Mouse (Mus musculus): ENCODE data around the gene Fnbp1l. TPM values are rescaled to one million over a fixed set of nuclear protein-coding genes. Genes with fewer than 3 reads are reported as not detected.

Gene Fnbp1l
- total RNA-seq, 2 experiments from 2014 or later: 32.5 to 33.9 TPM

GRCm38 (mm10) chr3:122535938-122536703 is 83.4 kb downstream of the Fnbp1l start:
- no peak for DNase-seq (ENCODE audit: extremely low spot score in 1 of 2, low spot score in 1 of 2)

GRCm38 (mm10) chr3:122528477-122528876 is 91.0 kb downstream of the Fnbp1l start:
- no peak for DNase-seq (ENCODE audit: extremely low spot score in 1 of 2, low spot score in 1 of 2)

- DNase-seq (ENCODE audit: extremely low spot score in 1 of 2, low spot score in 1 of 2): no peak
These were observed 98.2 kb downstream of the Fnbp1l start for GRCm38 (mm10) chr3:122521294-122521693.

- DNase-seq (ENCODE audit: extremely low spot score in 1 of 2, low spot score in 1 of 2): no peak
These were observed 98.6 kb downstream of the Fnbp1l start for GRCm38 (mm10) chr3:122520875-122521274.

- no peak for DNase-seq (ENCODE audit: extremely low spot score in 1 of 2, low spot score in 1 of 2)
These were observed 99.2 kb downstream of the Fnbp1l start for GRCm38 (mm10) chr3:122520365-122520764.

- DNase-seq (ENCODE audit: extremely low spot score in 1 of 2, low spot score in 1 of 2): no peak
These were observed 100.4 kb downstream of the Fnbp1l start for GRCm38 (mm10) chr3:122519082-122519481.

GRCm38 (mm10) chr3:122518231-122518736 is 101.2 kb downstream of the Fnbp1l start:
- no peak for DNase-seq (ENCODE audit: extremely low spot score in 1 of 2, low spot score in 1 of 2)

GRCm38 (mm10) chr3:122517726-122518125 is 101.8 kb downstream of the Fnbp1l start:
- no peak for DNase-seq (ENCODE audit: extremely low spot score in 1 of 2, low spot score in 1 of 2)

GRCm38 (mm10) chr3:122516327-122516695 is 103.2 kb downstream of the Fnbp1l start:
- no peak for DNase-seq (ENCODE audit: extremely low spot score in 1 of 2, low spot score in 1 of 2)

- no peak for DNase-seq (ENCODE audit: extremely low spot score in 1 of 2, low spot score in 1 of 2)
These were observed 103.8 kb downstream of the Fnbp1l start for GRCm38 (mm10) chr3:122515568-122516326.

- no peak for DNase-seq (ENCODE audit: extremely low spot score in 1 of 2, low spot score in 1 of 2)
These were observed 106.7 kb downstream of the Fnbp1l start for GRCm38 (mm10) chr3:122512725-122513375.

- DNase-seq (ENCODE audit: extremely low spot score in 1 of 2, low spot score in 1 of 2): no peak
These were observed 107.5 kb downstream of the Fnbp1l start for GRCm38 (mm10) chr3:122511721-122512619.

GRCm38 (mm10) chr3:122510932-122511331 is 108.6 kb downstream of the Fnbp1l start:
- no peak for DNase-seq (ENCODE audit: extremely low spot score in 1 of 2, low spot score in 1 of 2)

GRCm38 (mm10) chr3:122510240-122510750 is 109.2 kb downstream of the Fnbp1l start:
- no peak for DNase-seq (ENCODE audit: extremely low spot score in 1 of 2, low spot score in 1 of 2)

GRCm38 (mm10) chr3:122509534-122510239 is 109.8 kb downstream of the Fnbp1l start:
- DNase-seq (ENCODE audit: extremely low spot score in 1 of 2, low spot score in 1 of 2): no peak

GRCm38 (mm10) chr3:122509084-122509483 is 110.4 kb downstream of the Fnbp1l start:
- peak in 1 of 2 experiments; percentile 52 for DNase-seq (ENCODE audit: extremely low spot score in 1 of 2, low spot score in 1 of 2)

- DNase-seq (ENCODE audit: extremely low spot score in 1 of 2, low spot score in 1 of 2): no peak
These were observed 111.7 kb downstream of the Fnbp1l start for GRCm38 (mm10) chr3:122507826-122508225.

- no peak for DNase-seq (ENCODE audit: extremely low spot score in 1 of 2, low spot score in 1 of 2)
These were observed 113.1 kb downstream of the Fnbp1l start for GRCm38 (mm10) chr3:122506343-122506916.

GRCm38 (mm10) chr3:122500929-122501328 is 118.6 kb downstream of the Fnbp1l start:
- DNase-seq (ENCODE audit: extremely low spot score in 1 of 2, low spot score in 1 of 2): no peak
